Mouse (Mus musculus): ENCODE results near the gene Tbc1d10a.

Gene Tbc1d10a

DNA sequence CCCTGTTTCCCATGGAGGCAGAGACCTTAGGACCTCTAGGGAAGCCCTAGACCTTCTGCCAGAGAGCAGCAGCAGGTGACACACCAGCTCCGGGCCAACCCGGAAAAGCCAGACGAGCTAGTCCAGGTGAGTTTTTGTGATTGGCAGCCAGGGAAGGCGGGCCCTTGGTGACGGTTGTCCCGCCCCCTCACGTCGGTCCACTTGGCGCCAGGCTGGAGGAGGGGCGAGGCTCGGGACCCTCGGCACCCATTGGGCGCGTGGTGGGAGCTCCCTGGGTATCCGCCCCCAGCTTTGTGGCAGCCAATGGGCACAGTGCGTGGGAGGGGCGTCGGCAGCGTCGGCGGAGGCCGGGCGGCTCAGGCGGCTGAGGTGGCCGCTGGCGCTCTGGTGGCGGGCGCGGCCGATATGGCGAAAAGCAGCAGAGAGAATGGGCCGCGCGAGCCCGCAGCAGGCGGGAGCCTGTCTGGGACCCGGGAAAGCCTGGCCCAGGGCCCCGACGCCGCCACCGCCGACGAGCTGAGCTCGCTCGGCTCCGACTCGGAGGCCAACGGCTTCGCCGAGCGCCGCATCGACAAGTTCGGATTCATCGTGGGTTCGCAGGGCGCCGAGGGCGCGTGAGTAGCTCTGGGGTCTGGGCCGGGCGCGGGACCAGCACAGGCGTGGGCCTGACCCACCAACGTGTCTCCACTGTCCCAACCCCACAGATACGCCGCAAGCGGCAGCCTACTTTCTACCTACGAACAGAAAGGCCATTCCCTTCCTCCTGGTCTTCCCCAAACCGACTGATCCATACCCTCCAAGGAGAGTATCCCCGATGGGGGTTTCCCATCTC, at the start of gene Tbc1d10a:
Tbc1d10a (plus strand) TSS at position 304 of the 832 bp plus-strand sequence.
- DNase-seq: peak; percentile 99

DNA sequence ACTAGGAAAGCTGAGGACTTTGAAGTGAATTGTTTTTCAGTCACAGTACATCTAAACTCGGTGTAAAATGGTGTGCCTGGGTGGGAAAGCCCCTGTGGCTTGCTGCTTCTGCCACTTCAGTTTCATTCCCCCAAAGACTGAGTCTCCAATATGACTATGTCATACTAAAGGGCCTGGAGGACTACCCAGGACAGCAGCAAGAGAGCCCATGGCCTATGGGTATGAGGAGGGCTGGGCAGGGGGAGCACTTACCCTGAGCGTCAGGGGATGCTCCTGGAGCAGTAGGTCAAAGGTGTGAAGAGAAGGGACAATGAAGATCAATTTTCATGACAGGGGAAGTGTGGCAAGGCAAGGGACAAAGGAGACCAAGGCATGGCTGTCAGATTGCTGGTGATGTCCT, 47.6 kb upstream of the Tbc1d10a start:
- no peak for DNase-seq

DNA sequence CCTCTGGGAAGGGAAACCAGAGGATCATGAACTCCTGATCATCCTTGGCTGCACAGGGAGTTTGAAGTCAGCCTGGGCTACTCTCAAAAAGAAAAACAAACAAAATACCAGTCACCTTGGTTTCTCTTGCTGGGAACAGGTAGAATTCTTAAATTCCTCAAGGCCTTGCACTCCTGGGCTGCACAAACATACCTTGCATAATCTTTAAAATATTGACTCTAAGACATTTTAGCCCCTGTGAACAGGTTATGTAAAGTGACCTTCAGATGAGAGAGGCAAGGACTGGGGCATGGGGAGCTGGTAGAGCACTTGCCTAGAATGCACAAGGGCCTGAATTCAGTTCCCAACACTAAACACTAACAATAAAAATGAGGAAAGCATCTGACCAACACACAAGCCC, 45.1 kb upstream of the Tbc1d10a start:
- DNase-seq: no peak

DNA sequence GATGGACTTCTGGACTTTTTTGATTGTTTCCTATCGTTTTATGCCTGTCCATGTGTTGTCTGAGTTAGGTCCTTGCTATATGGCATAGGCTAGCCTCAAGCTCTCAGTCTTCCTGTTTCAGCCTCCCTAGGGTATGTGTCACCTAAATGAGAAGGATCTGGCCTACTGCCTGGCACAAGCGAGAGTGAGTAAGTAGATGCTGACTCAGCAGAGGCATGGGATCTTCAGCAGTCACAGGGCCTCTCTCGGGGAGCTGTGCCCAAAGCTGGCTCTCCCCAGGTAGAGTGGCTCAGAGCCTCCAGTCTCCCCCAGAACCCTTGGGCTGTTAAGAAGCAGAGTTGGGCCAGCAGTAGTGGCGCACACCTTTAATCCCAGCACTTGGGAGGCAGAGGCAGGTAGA, 44.2 kb upstream of the Tbc1d10a start:
- no peak for DNase-seq

DNA sequence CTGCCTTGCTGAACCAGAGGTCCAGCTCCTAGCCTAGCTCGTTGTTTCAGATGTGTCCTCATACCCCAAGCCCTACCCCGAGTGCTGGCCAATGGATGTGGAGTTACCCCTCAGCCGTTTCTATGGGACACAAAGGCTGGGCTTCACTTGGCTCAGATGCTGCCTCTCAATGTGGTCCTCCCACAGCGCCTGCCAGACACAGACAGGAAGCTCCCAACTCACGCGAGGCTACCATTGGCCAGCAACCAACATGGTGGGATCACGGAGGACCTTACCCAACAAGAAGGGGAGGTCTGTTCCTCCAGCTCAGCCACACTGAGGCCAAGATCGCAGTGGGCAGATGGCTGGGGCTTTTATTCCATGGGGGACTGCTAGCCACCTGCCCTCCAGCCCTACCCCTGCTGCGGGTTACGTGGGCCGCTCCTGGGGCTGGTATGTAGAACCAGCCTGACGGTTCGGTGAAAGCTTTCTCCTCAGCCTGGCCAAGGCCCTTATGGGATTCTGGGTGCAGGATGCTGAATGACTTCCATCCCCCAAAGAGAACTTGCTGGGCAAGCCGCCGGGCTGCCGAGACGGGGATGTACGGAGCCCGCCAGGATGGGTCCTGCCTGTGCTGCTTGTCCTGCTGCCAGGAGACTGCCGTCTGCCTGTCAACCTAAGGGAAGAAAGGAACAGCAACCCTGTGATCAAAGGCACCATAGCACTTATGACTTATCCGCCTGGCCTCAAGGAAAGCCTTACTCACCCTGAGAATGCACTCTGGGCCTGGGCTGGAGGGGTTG, 43.1 kb upstream of the Tbc1d10a start:
- no peak for DNase-seq

DNA sequence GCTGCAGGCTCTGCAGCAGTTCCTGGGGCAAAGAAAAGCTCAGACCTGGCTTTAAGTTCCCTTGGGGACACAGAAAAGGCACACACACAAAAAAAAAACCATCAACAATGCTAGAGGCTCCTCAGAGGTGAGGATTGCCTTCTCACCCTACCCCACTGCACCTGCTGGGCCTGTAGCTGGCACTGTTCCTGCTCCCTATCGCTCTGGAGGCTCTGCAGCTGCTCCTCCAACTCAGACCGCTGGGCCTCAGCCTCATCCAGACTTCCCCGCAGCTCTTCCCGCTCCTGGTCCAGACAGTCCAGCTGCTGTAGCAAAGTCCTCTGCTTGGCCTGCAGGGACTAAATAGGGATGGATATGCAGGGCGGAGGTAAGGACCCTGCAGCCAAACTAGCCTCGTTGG, 40.2 kb upstream of the Tbc1d10a start:
- no peak for DNase-seq

DNA sequence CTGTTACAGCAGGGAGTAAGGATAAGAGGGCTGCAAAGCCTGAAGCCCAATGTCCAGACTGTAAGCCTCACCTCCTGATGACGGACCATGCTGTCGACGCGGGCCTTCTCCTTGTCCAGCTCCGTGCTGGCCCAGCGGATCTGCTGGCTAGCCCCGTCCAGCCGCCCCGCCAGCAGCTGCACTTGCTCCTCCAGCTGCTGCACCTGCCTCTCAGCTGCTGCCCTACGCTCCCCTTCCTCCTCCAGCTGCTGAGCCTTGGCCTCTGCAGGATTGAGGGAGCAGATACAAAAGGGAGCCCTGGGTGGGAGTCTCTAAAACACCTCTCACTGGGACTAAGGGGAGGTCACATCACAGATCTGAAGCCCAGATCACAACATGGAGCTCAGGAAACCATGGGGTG, 39.5 kb upstream of the Tbc1d10a start:
- no peak for DNase-seq

DNA sequence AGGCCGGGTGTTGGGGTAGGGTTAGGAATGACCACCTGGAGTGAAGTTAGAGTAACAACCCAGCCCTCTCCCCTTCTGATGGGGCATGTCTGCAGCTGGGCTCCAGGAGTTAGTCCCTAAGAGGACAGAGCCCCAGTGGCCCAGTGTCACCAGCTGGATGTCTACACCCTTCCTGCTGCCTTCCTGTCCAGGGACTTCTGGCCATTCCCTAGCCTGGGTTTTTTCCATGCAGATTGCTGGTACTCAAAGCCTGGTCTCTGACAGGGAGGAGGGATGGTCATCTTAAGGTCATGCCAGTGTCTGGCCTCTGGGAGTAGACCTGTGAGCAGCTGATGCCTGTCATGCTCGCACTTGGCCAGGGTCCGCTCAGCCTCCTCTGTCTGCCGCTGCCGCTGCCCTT, 38.5 kb upstream of the Tbc1d10a start:
- DNase-seq: no peak

DNA sequence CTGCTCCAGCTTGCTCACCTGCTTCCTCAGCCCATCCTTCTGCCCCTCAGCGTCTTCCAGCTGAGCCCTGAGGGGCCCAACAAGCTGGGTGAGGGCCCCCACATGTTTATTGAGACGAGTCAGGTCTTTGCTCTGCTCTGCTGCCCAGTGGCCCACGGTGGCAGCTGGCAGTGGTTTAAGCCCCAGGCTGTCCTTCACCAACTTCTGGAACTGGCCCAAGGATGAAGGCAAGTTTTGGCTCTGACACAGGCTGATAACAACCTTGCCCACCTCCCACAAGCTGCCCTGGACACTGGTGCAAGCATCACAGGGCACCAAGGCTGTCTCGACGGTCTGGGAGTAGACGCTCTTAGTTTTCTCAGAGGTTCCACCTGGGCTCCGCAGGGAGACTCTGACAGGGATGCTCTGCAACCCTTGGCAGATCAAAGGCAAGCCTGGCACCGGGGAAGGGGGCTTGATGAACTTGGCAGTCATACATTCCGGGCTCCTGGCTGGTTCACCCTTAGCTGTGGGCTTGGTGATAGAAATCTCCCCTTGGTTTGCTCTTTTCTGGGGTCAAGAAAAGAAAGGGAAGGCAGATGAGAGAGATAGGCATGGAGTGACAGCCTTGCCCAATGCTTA, 37.9 kb upstream of the Tbc1d10a start:
- DNase-seq: no peak

DNA sequence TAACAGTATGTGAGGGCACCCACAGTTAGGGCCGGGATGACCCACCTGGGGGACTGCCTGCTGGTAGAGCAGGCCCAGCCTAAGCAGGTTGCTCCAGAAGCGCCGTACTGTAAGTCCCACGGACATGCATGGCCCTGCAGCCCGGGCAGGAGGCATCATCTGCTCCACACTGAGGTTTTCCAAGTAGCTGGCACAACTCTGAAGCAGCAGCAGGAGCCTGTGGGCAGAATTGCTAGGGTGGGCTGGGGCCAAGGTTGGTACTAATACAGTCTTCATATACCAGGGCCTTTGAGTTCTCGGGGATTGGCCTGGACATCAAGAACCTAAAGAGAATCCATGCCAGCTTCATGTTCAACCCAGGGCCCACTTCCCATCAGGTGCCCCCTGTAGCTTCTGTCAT, 36.7 kb upstream of the Tbc1d10a start:
- DNase-seq: no peak

DNA sequence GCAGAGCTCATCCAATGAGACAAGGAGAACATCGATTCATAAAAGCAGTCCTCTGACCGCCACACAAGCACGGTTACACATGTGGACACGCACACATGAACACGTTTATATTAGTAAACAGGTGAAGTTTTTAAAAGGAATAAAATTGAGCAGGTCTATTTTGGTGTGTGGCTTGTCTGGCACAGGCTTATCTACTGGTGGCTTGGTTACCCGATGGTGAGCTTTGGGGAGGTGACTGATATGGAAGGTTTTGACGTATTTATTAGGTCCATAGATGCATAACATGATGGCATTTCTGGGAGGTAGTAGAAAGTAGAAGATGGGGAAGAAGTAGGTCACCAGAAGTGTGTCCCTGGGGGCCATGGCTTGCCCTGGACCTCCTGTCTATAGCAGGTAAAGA, 32.9 kb upstream of the Tbc1d10a start:
- no peak for DNase-seq

DNA sequence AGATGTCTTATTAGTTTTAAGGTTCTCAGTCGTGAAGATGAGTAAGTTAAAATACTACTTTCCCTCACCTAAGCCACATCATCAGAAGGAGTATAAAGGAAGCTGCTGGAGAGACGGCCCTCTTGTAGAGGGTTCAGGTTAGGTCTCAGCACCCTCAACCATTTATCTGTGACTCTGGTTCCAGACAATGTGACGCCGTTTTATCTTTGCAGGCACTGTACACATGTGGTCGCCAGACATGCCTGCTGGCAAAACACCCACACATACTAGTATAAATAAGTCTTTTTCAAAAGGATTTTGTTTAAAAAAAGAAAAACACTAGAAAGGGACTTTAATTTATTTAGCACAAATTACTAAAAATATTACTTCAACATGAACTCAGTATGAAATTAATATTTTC, 30.9 kb upstream of the Tbc1d10a start:
- DNase-seq: no peak

DNA sequence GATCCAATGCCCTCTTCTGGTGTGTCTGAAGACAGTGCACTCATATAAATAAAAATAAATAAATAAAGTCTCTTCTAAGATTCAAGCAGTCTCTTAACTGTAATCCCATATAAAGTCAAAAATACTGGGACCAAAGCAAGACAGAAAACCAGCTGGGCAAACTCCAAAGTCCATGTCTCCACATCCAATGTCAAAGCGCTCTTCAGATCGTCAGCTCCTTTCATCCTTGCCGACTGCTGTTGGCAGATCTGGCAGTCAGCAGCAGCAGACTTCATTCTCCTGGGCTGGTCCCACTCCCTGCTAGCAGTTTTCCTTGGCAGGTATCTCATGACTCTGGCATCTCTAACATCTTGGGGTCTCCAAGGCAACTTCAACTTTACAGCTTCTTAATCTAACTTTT, 27.9 kb upstream of the Tbc1d10a start:
- no peak for DNase-seq

DNA sequence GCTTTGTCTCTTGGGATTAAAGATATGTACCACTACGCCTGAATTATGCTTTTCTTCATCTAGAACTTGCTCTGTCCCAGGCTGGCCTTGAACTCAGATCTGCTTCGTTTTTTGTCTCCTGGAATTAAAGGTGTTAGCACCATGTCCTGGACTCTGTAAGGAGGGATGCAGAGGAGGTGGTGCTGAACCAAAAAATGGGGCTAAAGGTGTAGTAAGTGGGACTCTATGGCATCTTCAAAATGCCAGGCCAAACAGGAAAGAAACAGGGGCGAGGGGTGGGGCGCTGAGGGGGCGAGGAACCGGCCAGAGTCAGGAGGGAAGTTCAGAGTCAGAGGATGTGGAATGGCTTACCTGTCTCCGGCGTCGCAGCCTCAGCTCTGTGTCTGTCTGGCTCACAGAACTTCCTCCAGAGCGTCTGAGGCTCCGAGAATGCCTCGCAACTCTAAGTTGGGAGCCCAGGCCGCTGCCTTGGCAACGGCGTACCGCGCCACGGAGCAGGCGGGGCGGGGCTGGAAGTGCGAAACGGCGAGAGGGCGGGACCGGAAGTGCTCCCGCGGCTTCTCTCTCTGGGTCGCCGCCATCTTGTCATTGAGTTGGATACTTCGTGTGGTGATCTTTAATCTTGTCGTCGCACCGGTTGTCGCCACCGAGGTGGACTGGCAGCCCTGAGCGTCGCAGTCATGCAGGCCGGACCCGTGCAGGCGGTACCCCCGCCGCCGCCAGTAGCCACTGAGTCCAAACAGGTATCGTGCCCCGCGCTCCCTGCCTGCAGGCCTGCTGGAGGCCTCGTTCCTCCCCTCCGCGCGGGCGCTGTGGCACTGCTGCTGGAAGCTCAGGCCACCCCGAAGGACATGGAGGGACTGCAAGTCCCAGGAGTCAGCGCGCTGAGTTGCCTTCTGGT, 26.5 kb upstream of the Tbc1d10a start, which contains the start of the genes Ccdc157 and Sf3a1:
Ccdc157 (minus strand) TSS at position 486 of the 901 bp plus-strand sequence.
Sf3a1 (plus strand) TSS at position 543 of the 901 bp plus-strand sequence.
- DNase-seq: peak; percentile 94

DNA sequence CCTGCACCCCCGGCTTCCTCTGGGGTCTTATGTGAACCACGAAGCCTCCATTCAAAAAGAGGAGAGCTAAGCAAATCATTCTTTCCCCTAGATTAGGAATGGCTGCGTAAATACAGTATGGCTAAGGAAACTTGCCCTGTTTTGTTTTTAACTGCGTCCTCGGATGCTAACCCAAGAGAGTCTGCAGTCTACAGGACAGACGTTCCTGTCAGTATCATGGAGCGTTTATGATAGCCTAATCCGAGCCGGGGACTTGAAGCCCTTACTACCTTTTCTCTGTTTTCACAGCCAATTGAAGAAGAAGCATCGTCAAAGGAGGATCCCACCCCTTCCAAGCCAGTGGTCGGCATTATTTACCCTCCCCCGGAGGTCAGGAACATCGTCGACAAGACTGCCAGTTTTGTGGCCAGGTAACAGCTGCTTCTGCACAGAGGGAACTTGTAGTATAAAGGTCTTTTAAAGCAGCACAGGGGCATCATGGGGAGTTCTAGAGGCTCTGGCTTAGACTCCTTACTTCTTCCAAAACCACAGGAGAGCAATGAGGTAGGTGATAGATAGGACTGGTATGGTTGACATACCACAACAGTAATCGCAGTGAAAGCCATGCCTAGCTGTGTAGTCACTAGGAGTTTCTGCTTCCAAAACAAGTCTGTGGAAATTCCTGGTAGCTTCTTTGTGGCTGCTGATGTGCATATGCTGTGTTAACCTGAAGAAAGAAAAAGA, 25.7 kb upstream of the Tbc1d10a start:
- peak; percentile 4 for DNase-seq

DNA sequence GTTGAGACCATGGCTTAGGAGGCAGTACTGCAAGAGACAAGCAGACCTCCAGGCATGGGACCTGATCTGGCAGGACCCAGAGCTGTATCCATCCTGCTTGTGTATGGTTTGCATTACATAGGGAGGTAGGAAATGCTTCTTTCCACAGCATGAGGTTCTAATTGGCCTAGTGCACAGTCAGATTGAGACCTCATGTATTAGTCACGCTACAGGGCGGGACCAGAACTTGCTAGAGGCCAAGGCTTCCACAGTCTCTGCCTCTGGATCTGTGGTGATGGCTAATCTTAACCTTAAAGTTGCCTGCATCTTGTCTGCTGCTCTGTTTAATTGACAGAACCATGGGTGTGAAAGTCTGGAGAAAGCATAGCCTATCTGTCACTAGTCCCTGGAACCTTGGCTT, 21.9 kb upstream of the Tbc1d10a start:
- DNase-seq: no peak

DNA sequence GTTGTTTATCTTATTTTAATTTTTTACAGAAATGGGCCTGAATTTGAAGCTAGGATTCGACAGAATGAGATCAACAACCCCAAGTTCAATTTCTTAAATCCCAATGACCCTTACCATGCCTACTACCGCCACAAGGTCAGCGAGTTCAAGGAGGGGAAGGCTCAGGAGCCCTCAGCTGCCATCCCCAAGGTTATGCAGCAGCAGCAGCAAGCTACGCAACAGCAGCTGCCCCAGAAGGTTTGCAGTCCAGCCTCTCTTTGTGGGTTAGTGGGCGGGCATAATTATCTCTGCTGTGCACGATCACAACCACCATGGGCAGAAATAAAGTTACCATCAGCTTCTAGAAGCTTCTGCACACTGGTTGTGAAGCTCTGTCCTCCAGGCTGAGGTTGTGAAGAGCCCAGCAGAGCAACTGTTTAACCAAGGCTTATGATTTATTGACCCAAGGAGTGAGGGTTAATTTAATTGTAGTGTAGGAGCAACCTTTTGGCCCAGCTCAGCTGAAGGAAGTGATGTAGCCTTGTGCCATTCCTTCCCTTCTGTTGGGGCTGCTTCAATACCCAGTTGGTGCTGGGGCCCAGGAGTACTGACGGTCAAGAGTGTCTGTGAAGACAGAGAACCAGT, 20.0 kb upstream of the Tbc1d10a start:
- no peak for DNase-seq

DNA sequence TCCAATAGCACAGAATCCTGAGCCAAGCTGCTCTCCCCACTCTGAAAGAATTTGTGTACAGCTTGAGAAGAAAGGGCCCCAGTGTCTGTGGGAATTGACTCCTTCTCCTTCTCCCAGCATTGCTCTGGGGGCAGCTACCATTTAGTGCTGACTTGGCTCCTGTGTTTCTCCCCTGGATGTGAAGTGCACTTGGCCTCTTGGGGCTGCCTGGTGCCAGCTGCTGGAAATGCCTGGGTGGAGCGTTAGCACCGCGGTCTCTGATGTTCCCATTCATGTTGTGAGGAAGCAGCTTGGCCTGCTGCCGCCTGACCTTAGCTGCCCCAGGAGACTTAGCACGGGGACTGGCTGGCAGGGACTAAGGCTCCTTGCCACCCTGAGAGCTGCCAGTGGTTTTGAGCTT, 12.0 kb upstream of the Tbc1d10a start:
- no peak for DNase-seq

DNA sequence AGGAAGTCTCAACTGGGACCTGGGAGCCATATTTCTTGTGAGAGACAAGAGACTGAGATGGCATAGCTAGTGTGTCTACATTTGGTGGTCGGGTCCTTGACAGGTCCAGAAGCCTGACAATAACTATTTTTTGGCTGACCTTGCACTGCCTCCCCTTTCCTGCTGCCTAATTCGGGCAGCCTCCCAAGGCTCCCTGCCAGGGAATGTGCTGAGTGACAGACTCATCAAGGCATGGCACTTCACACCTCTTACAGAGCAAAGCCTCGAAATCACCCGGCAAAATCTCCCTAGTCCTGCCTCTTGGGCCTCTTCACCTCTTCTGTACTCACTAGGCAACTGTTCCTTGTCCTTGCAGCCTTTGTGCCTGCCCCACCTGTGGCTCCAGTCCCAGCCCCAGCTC, 8.9 kb upstream of the Tbc1d10a start:
- DNase-seq: no peak

DNA sequence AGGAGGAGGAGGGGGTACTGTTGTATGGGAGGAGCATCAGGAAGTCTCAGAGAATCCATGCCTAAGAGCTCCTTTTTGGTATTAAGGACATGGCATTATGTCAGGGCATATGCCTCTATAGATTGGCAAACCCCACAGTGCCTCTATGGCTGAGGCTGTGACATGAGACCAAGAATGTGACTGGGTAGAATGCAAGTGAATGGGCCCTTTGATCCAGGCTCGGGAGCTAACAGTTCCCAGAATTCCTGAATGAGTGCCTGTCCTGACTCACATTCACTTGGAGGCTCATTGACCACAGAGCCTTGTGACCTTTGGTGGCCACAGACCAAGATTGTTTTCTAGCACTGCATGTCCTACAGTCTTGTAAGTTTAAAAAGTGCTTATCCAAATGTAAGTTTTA, 4.5 kb upstream of the Tbc1d10a start:
- DNase-seq: no peak

DNA sequence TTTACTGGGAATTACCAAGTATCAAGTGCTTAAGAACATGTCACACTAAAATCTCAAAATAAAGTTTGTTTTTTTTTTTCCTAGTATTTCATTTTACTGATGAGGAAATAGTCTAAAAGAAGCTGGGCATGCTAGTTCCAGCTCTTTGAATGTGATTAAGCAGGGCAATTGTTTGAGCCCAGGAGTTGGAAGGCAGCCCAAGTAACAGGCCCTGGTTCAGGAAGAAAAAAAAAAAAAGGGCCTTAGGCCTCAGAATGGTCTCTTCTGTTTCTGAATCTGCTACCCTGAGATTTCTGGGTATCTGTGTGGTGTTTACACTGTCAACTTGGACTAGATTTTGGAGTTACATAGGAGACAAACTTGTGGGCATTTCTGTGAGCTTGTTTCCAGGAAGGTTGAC, 3.1 kb upstream of the Tbc1d10a start:
- DNase-seq: no peak
